In the genomic region with DNA sequence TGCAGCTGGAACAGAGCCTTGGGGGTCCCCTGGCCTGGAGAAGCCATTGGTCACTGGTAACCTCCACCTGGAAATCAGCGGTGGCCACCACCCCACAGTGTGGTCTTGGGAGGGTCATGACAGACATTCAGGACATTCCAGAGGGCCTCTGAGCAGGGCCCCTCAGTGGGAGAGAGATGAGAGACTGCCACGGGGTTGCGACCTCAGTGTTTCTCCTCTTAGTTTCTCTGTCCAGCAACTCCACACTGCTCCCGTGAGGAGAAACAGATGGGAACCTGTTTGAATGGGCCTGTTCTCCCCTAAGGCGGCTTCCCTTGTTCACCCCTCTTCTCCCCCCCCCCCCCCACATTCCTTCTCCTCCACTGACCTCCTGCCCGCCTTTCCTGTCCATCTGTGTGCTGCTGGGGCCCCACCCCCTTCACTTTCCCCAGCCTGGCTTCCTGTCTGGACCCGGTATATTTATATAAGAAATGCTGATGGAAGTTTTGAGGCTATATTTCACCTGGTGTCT, we compare ENCODE assay signal across 9 mouse cellular contexts. TPM values are rescaled to one million over a fixed set of nuclear protein-coding genes. Genes with fewer than 3 reads are reported as not detected.
DNase-seq lines count a peak whose midpoint lies in the region; ATAC-seq and TF ChIP-seq lines count a peak whose summit lies in the region.
"Had no signal": no experiment of that assay in that cellular context is flagged by ENCODE, and none has a peak within 500 bp of the region (broad histone marks: within the 10 kb centered on the region; RNA-seq: fewer than 3 reads in every experiment).

No protein-coding gene starts in this region.

- no peak for TF ChIP-seq POLR2A in kidney, adult 2 months (IDR thresholded peaks at IDR 0.05; ENCODE audit: low read depth, low read length)

- H3K9me3 ChIP-seq in heart, embryonic 10.5 days, result no peaks in the 10 kb centered on the region
- H3K9me3 ChIP-seq in forebrain, embryonic 12.5 days, result no peaks in the 10 kb centered on the region

- no peak overlapping the region for H3K9ac ChIP-seq in forebrain, embryonic 12.5 days

- peaks cover 7% of the 10 kb centered on the region for H3K36me3 ChIP-seq in heart, embryonic 10.5 days
- H3K36me3 ChIP-seq in forebrain, embryonic 12.5 days (replicated peaks), result peaks cover 5% of the 10 kb centered on the region; the same call in 1 of the 2 replicates
- H3K36me3 ChIP-seq in kidney, adult 2 months (ENCODE audit: control insufficient read depth, insufficient read depth, low read length), result no peaks in the 10 kb centered on the region

- H3K27me3 ChIP-seq in heart, embryonic 10.5 days (ENCODE audit: insufficient read depth, poor library complexity, severe bottlenecking), result no peaks in the 10 kb centered on the region
- H3K27me3 ChIP-seq in forebrain, embryonic 12.5 days, result peaks cover 37% of the 10 kb centered on the region
- no peaks in the 10 kb centered on the region for H3K27me3 ChIP-seq in kidney, adult 2 months (replicated peaks; ENCODE audit: control insufficient read depth, insufficient read depth, low read length)

- H3K4me3 ChIP-seq in heart, embryonic 10.5 days, result no peak overlapping the region
- no peak overlapping the region for H3K4me3 ChIP-seq in forebrain, embryonic 12.5 days (replicated peaks)
- no peak overlapping the region for H3K4me3 ChIP-seq in kidney, adult 2 months (ENCODE audit: insufficient read depth, low read depth, low read length)
- H3K4me3 ChIP-seq: erythroblast, embryonic 14.5 days had no signal

- intact Hi-C loops in heart, postnatal 25 days (cut with DNase I), result no loop called here
- intact Hi-C loops in gastrocnemius, postnatal 36 days (cut with DNase I), result no loop called here
- intact Hi-C loops in left cerebral cortex, postnatal 36 days (cut with DNase I), result no loop called here

- peaks cover 36% of the 10 kb centered on the region for H3K4me1 ChIP-seq in heart, embryonic 10.5 days
- peaks cover 29% of the 10 kb centered on the region for H3K4me1 ChIP-seq in forebrain, embryonic 12.5 days
- H3K4me1 ChIP-seq in kidney, adult 2 months (ENCODE audit: control insufficient read depth, insufficient read depth, low read length), result 0 out of 2 replicates have a peak, but pooled peaks cover 2% of the 10 kb centered on the region

- peak; percentile 83 for DNase-seq in heart, embryonic 10.5 days (ENCODE audit: low spot score)
- DNase-seq in heart, postnatal 25 days (ENCODE audit: low spot score), result no peak
- DNase-seq in kidney, adult 2 months, result peak; percentile 68
- peak; percentile 84 for DNase-seq in mesoderm, embryonic 11.5 days (ENCODE audit: low read depth, low spot score)
- no peak for DNase-seq in gastrocnemius, postnatal 36 days
- DNase-seq in c-Kit-positive CD71-positive TER-119-positive erythroid progenitor cells, embryonic 14.5 days (ENCODE audit: low spot score), result no peak
- DNase-seq in left cerebral cortex, postnatal 36 days (ENCODE audit: low spot score in 2 of 2), result no peak

- 6% methylated on average over 7 of the region's 7 CpGs for WGBS in heart, embryonic 10.5 days
- WGBS in forebrain, embryonic 12.5 days, result 27% methylated on average over 6 of the region's 7 CpGs
- 21% methylated on average over 6 of the region's 7 CpGs for WGBS in kidney, adult 2 months

- no peak for ATAC-seq in forebrain, embryonic 12.5 days (ENCODE audit: low FRiP score)

- H3K4me2 ChIP-seq in forebrain, embryonic 12.5 days, result no peak overlapping the region

- peak overlapping the region; percentile 88 for H3K27ac ChIP-seq in heart, embryonic 10.5 days
- H3K27ac ChIP-seq in forebrain, embryonic 12.5 days, result peak overlapping the region; percentile 89
- no peak overlapping the region for H3K27ac ChIP-seq in kidney, adult 2 months (ENCODE audit: insufficient read depth, low read depth, low read length)

- TF ChIP-seq CTCF in kidney, adult 2 months (conservative IDR thresholded peaks at IDR 0.05; ENCODE audit: insufficient read depth, insufficient read length, low read depth, low read length), result no peak

RNA-seq across cellular contexts. Expression of a gene that starts 14.6 kb away (rescaled TPM):
- polyA plus RNA-seq in heart, embryonic 10.5 days (2016; fragmentation: Nextera tagmentation; extraction: Ambion mirVana), result 4.1 and 6.5 TPM in 2 replicates
- 1 to 10 TPM; 1.2 to 1.7 TPM for total RNA-seq in heart, postnatal 25 days (2021)
- 12.5 and 12.6 TPM in 2 replicates for polyA plus RNA-seq in forebrain, embryonic 12.5 days (2016; fragmentation: Nextera tagmentation; extraction: Ambion mirVana)
- polyA plus RNA-seq in kidney, adult 2 months (2012; rRNA removed), result 3.3 and 3.7 TPM in 2 replicates
- under 1 TPM; 0.51 to 0.79 TPM for total RNA-seq in gastrocnemius, postnatal 36 days (2021)
- 10 to 100 TPM; 17.6 to 18.9 TPM for total RNA-seq in left cerebral cortex, postnatal 36 days (2021)
- polyA plus RNA-seq: erythroblast, embryonic 14.5 days had no signal

Comparison
In these comparisons a context has a peak if more than half of its experiments do, and no peak if none do; other contexts are left out.
1. DNase-seq: peak in heart, embryonic 10.5 days (single experiment), kidney, adult 2 months (single experiment) and mesoderm, embryonic 11.5 days (single experiment); none in heart, postnatal 25 days (single experiment), gastrocnemius, postnatal 36 days (0 of 2), c-Kit-positive CD71-positive TER-119-positive erythroid progenitor cells, embryonic 14.5 days (single experiment) and left cerebral cortex, postnatal 36 days (0 of 2).
2. RNA of a gene that starts 14.6 kb away (total RNA-seq): 17.6 to 18.9 TPM in left cerebral cortex, postnatal 36 days; 1.2 to 1.7 TPM in heart, postnatal 25 days and 0.51 to 0.79 TPM in gastrocnemius, postnatal 36 days; every median in the first group is over 4 times any median in the second.